Mouse (Mus musculus) frontal cortex, adult 2 months (tissue): ENCODE results near the gene Rab30. TPM values are rescaled to one million over a fixed set of nuclear protein-coding genes. Genes with fewer than 3 reads are reported as not detected.
"Not testable (repeated sequence)": the region's sequence is repeated elsewhere in the genome, so short reads cannot be mapped to it uniquely, and the experiment has no call there.

Experiments
- DNase-seq, 2 experiments: peaks; one replicate each; pipeline ENCODE4 v3.0.0; 2022; ENCODE audit warnings: low spot score in 1 of 2; ENCODE audit errors: extremely low spot score in 1 of 2
- polyA plus RNA-seq: library from polyadenylated mRNA; depleted of rRNA; stranded (reverse); fragments of >200 nt; gene quantifications from 2 replicates; pipeline ENCODE4 v1.2.3, GENCODE M21; 2012

Gene Rab30
- polyA plus RNA-seq, 1 experiment = 15.4 TPM

GRCm38 (mm10) chr7:92743325-92743724, 1.9 kb downstream of the Rab30 start:
- no peak for DNase-seq

- no peak for DNase-seq
Measured at GRCm38 (mm10) chr7:92750395-92750794, 9.0 kb downstream of the Rab30 start.

- DNase-seq = no peak
Measured at GRCm38 (mm10) chr7:92758067-92758466, 16.7 kb downstream of the Rab30 start.

- DNase-seq = no peak
Measured at GRCm38 (mm10) chr7:92760651-92761050, 19.2 kb downstream of the Rab30 start.

GRCm38 (mm10) chr7:92761161-92761560, 19.8 kb downstream of the Rab30 start:
- DNase-seq = no peak

GRCm38 (mm10) chr7:92765426-92765825, 24.0 kb downstream of the Rab30 start:
- no peak for DNase-seq

- peak; percentile 56 to 59 for DNase-seq
Measured at GRCm38 (mm10) chr7:92766096-92767090, 25.0 kb downstream of the Rab30 start.

- DNase-seq = not testable (repeated sequence)
Measured at GRCm38 (mm10) chr7:92768116-92768515, 26.7 kb downstream of the Rab30 start.

GRCm38 (mm10) chr7:92768859-92769258, 27.5 kb downstream of the Rab30 start:
- DNase-seq = peak; percentile 32 to 53

- no peak for DNase-seq
Measured at GRCm38 (mm10) chr7:92773006-92773405, 31.6 kb downstream of the Rab30 start.

GRCm38 (mm10) chr7:92773596-92773995, 32.2 kb downstream of the Rab30 start:
- no peak for DNase-seq

- no peak for DNase-seq
Measured at GRCm38 (mm10) chr7:92774741-92775140, 33.3 kb downstream of the Rab30 start.

GRCm38 (mm10) chr7:92775703-92776102, 34.3 kb downstream of the Rab30 start:
- no peak for DNase-seq

- DNase-seq = no peak
Measured at GRCm38 (mm10) chr7:92776647-92777046, 35.2 kb downstream of the Rab30 start.

- DNase-seq = peak; percentile 50 to 71
Measured at GRCm38 (mm10) chr7:92777108-92777973, 35.9 kb downstream of the Rab30 start.

GRCm38 (mm10) chr7:92779058-92779457, 37.7 kb downstream of the Rab30 start:
- DNase-seq = no peak

- no peak for DNase-seq
Measured at GRCm38 (mm10) chr7:92781361-92781760, 40.0 kb downstream of the Rab30 start.

GRCm38 (mm10) chr7:92781948-92782347, 40.5 kb downstream of the Rab30 start:
- DNase-seq = no peak

GRCm38 (mm10) chr7:92782511-92782910, 41.1 kb downstream of the Rab30 start:
- no peak for DNase-seq

- no peak for DNase-seq
Measured at GRCm38 (mm10) chr7:92783166-92783806, 41.9 kb downstream of the Rab30 start.

- DNase-seq = no peak
Measured at GRCm38 (mm10) chr7:92783914-92784313, 42.5 kb downstream of the Rab30 start.
